Mouse (Mus musculus): Measurements from ENCODE around the gene Fstl4. TPM values are rescaled to one million over a fixed set of nuclear protein-coding genes. Genes with fewer than 3 reads are reported as not detected.
"Not testable (repeated sequence)": the region's sequence is repeated elsewhere in the genome, so short reads cannot be mapped to it uniquely, and the experiment has no call there.

Gene Fstl4
- polyA plus RNA-seq, 2 experiments, result 0.01 TPM; not detected in 1

- Histone ChIP-seq H3K36me3 (replicated peaks; ENCODE audit: control insufficient read depth, insufficient read depth, low read depth) (no peaks in the 10 kb centered on the region), H3K4me1 (replicated peaks; ENCODE audit: control insufficient read depth in 2 of 2, insufficient read depth in 2 of 2, low read length in 1 of 2) (no peaks in the 10 kb centered on the region), H3K27me3 (ENCODE audit: control insufficient read depth, insufficient read depth, low read length) (no peaks in the 10 kb centered on the region), H3K9me3 (ENCODE audit: control insufficient read depth, low read length) (no peaks in the 10 kb centered on the region), H3K9ac (replicated peaks) (no peak overlapping the region), H3K4me2 (ENCODE audit: low read depth) (no peak overlapping the region), H3K27ac (no peak overlapping the region), H3K4me3 (ENCODE audit: insufficient read depth in 1 of 2, low read depth in 2 of 2, low read length in 2 of 2) (no peak overlapping the region)
- DNase-seq (ENCODE audit: low read depth in 3 of 3, low spot score in 3 of 3), result no peak
- no peak for ATAC-seq (ENCODE audit: insufficient read depth)
- WGBS (ENCODE audit: insufficient replicate concordance), result 65% methylated on average over 9 of the region's 9 CpGs
- no peak for TF ChIP-seq EP300 (IDR thresholded peaks at IDR 0.05; ENCODE audit: low read depth)
- no peak for TF ChIP-seq CTCF (IDR thresholded peaks at IDR 0.05; ENCODE audit: low read depth)
Observed at GRCm38 (mm10) chr11:53085858-53086565, 321.6 kb downstream of the Fstl4 start.

GRCm38 (mm10) chr11:53087896-53088295 lies 323.5 kb downstream of the Fstl4 start:
- not testable (repeated sequence) for H3K36me3 ChIP-seq (replicated peaks; ENCODE audit: control insufficient read depth, insufficient read depth, low read depth); H3K9ac ChIP-seq (replicated peaks); DNase-seq (ENCODE audit: low read depth in 3 of 3, low spot score in 3 of 3); H3K4me2 ChIP-seq (ENCODE audit: low read depth); H3K4me3 ChIP-seq (ENCODE audit: insufficient read depth in 1 of 2, low read depth in 2 of 2, low read length in 2 of 2); H3K27ac ChIP-seq; H3K27me3 ChIP-seq (ENCODE audit: control insufficient read depth, insufficient read depth, low read length); ATAC-seq (ENCODE audit: insufficient read depth); H3K4me1 ChIP-seq (replicated peaks; ENCODE audit: control insufficient read depth in 2 of 2, insufficient read depth in 2 of 2, low read length in 1 of 2); H3K9me3 ChIP-seq (ENCODE audit: control insufficient read depth, low read length)
- WGBS (ENCODE audit: insufficient replicate concordance), result 53% methylated on average over 3 of the region's 3 CpGs

- Histone ChIP-seq H3K36me3 (replicated peaks; ENCODE audit: control insufficient read depth, insufficient read depth, low read depth) (no peaks in the 10 kb centered on the region), H3K4me2 (ENCODE audit: low read depth) (no peak overlapping the region), H3K27ac (no peak overlapping the region), H3K9me3 (ENCODE audit: control insufficient read depth, low read length) (no peaks in the 10 kb centered on the region), H3K4me3 (ENCODE audit: insufficient read depth in 1 of 2, low read depth in 2 of 2, low read length in 2 of 2) (no peak overlapping the region), H3K9ac (replicated peaks) (no peak overlapping the region), H3K27me3 (ENCODE audit: control insufficient read depth, insufficient read depth, low read length) (no peaks in the 10 kb centered on the region), H3K4me1 (replicated peaks; ENCODE audit: control insufficient read depth in 2 of 2, insufficient read depth in 2 of 2, low read length in 1 of 2) (no peaks in the 10 kb centered on the region)
- no peak for ATAC-seq (ENCODE audit: insufficient read depth)
- TF ChIP-seq CTCF (IDR thresholded peaks at IDR 0.05; ENCODE audit: low read depth), result no peak
- TF ChIP-seq EP300 (IDR thresholded peaks at IDR 0.05; ENCODE audit: low read depth), result no peak
- WGBS (ENCODE audit: insufficient replicate concordance), result 53% methylated on average over 5 of the region's 5 CpGs
- no peak for DNase-seq (ENCODE audit: low read depth in 3 of 3, low spot score in 3 of 3)
Observed at GRCm38 (mm10) chr11:53091596-53091995, 327.2 kb downstream of the Fstl4 start.

- ATAC-seq (ENCODE audit: insufficient read depth), result no peak
- Histone ChIP-seq H3K4me1 (replicated peaks; ENCODE audit: control insufficient read depth in 2 of 2, insufficient read depth in 2 of 2, low read length in 1 of 2) (no peaks in the 10 kb centered on the region), H3K9me3 (ENCODE audit: control insufficient read depth, low read length) (no peaks in the 10 kb centered on the region), H3K27ac (no peak overlapping the region), H3K36me3 (replicated peaks; ENCODE audit: control insufficient read depth, insufficient read depth, low read depth) (no peaks in the 10 kb centered on the region), H3K27me3 (ENCODE audit: control insufficient read depth, insufficient read depth, low read length) (no peaks in the 10 kb centered on the region), H3K4me2 (ENCODE audit: low read depth) (no peak overlapping the region), H3K4me3 (ENCODE audit: insufficient read depth in 1 of 2, low read depth in 2 of 2, low read length in 2 of 2) (no peak overlapping the region), H3K9ac (replicated peaks) (no peak overlapping the region)
- no peak for DNase-seq (ENCODE audit: low read depth in 3 of 3, low spot score in 3 of 3)
- WGBS (ENCODE audit: insufficient replicate concordance), result 39% methylated on average over 9 of the region's 9 CpGs
- TF ChIP-seq EP300 (IDR thresholded peaks at IDR 0.05; ENCODE audit: low read depth) (no peak), CTCF (IDR thresholded peaks at IDR 0.05; ENCODE audit: low read depth) (no peak)
Observed at GRCm38 (mm10) chr11:53096871-53097270, 332.4 kb downstream of the Fstl4 start.

- Histone ChIP-seq H3K27me3 (ENCODE audit: control insufficient read depth, insufficient read depth, low read length) (no peaks in the 10 kb centered on the region), H3K4me3 (ENCODE audit: insufficient read depth in 1 of 2, low read depth in 2 of 2, low read length in 2 of 2) (no peak overlapping the region), H3K27ac (no peak overlapping the region), H3K9me3 (ENCODE audit: control insufficient read depth, low read length) (no peaks in the 10 kb centered on the region), H3K36me3 (replicated peaks; ENCODE audit: control insufficient read depth, insufficient read depth, low read depth) (no peaks in the 10 kb centered on the region), H3K4me1 (replicated peaks; ENCODE audit: control insufficient read depth in 2 of 2, insufficient read depth in 2 of 2, low read length in 1 of 2) (no peaks in the 10 kb centered on the region), H3K9ac (replicated peaks) (no peak overlapping the region), H3K4me2 (ENCODE audit: low read depth) (no peak overlapping the region)
- ATAC-seq (ENCODE audit: insufficient read depth) (no peak), DNase-seq (ENCODE audit: low read depth in 3 of 3, low spot score in 3 of 3) (no peak)
- TF ChIP-seq EP300 (IDR thresholded peaks at IDR 0.05; ENCODE audit: low read depth) (no peak), CTCF (IDR thresholded peaks at IDR 0.05; ENCODE audit: low read depth) (no peak)
- WGBS (ENCODE audit: insufficient replicate concordance), result 67% methylated on average over 8 of the region's 8 CpGs
Observed at GRCm38 (mm10) chr11:53097331-53097730, 332.9 kb downstream of the Fstl4 start.

All from liver, embryonic 14.5 days (tissue).